Mouse (Mus musculus) myocyte (in vitro differentiated cells): ENCODE measurements at regions not wholly inside any gene's neighbourhood (a gene's known extent, or its start where the extent isn't known, plus 50 kb on each side); places are given as distances from the start of the nearest gene placed in this dataset.

Experiments used
- CEBPB ChIP-seq: IDR thresholded peaks from 2 replicates; pipeline ENCODE4 v1.6.1; 2011; ENCODE audit warnings: mild to moderate bottlenecking, moderate library complexity; ENCODE audit not compliant: poor library complexity, insufficient read depth, severe bottlenecking
- E2F4 ChIP-seq: IDR thresholded peaks from one replicate; pipeline ENCODE4 v1.6.1; 2011; ENCODE audit warnings: mild to moderate bottlenecking, control low read depth, moderate library complexity; ENCODE audit not compliant: insufficient read depth
- MAX ChIP-seq: IDR thresholded peaks from one replicate; pipeline ENCODE4 v1.6.1; 2011; ENCODE audit warnings: low read depth, mild to moderate bottlenecking, control low read depth
- MYOD1 ChIP-seq, 3 experiments: IDR thresholded peaks; one replicate each; pipeline ENCODE4 v1.6.1; 2011; ENCODE audit warnings: control low read depth in 2 of 3, low read depth in 2 of 3, mild to moderate bottlenecking in 2 of 3, moderate library complexity in 1 of 3; ENCODE audit not compliant: insufficient read length in 2 of 3, control insufficient read depth in 1 of 3
- MYOG ChIP-seq, 3 experiments: IDR thresholded peaks; one replicate each; pipeline ENCODE4 v1.6.1; 2011; ENCODE audit warnings: control low read depth in 2 of 3, low read depth in 2 of 3, mild to moderate bottlenecking in 2 of 3; ENCODE audit not compliant: insufficient read length in 2 of 3, control insufficient read depth in 1 of 3, insufficient read depth in 1 of 3
- POLR2A ChIP-seq: IDR thresholded peaks from one replicate; pipeline ENCODE4 v1.6.1; 2011; ENCODE audit warnings: low read depth, mild to moderate bottlenecking, control low read depth, moderate library complexity; ENCODE audit not compliant: insufficient read length
- POLR2AphosphoS2 ChIP-seq: IDR thresholded peaks from one replicate; pipeline ENCODE4 v1.6.1; 2011; ENCODE audit warnings: low read depth, control low read depth; ENCODE audit not compliant: insufficient read length
- SRF ChIP-seq: IDR thresholded peaks from one replicate; pipeline ENCODE4 v1.6.1; 2011; ENCODE audit warnings: low read depth; ENCODE audit not compliant: control insufficient read depth, insufficient read length
- TCF12 ChIP-seq: IDR thresholded peaks from one replicate; pipeline ENCODE4 v1.6.1; 2011; ENCODE audit warnings: mild to moderate bottlenecking, control low read depth; ENCODE audit not compliant: poor library complexity, insufficient read depth, severe bottlenecking
- TCF3 ChIP-seq: IDR thresholded peaks from one replicate; pipeline ENCODE4 v1.6.1; 2011; ENCODE audit warnings: low read depth, control low read depth; ENCODE audit not compliant: insufficient read length
- USF1 ChIP-seq: IDR thresholded peaks from one replicate; pipeline ENCODE4 v1.6.1; 2011; ENCODE audit warnings: low read depth, mild to moderate bottlenecking, control low read depth, moderate library complexity

- TF ChIP-seq POLR2A: no peak
- no peak for TF ChIP-seq E2F4
- TF ChIP-seq CEBPB: no peak
- TF ChIP-seq MAX: no peak
- no peak for TF ChIP-seq POLR2AphosphoS2
- TF ChIP-seq TCF12: no peak
- TF ChIP-seq MYOG (IDR thresholded peaks at IDR 0.05; ENCODE audit: control insufficient read depth in 1 of 3, insufficient read depth in 1 of 3, insufficient read length in 2 of 3, low read depth in 2 of 3): no peak
- TF ChIP-seq USF1: no peak
- no peak for TF ChIP-seq MYOD1 (IDR thresholded peaks at IDR 0.05; ENCODE audit: control insufficient read depth in 1 of 3, insufficient read length in 2 of 3, low read depth in 2 of 3)
- no peak for TF ChIP-seq SRF
- no peak for TF ChIP-seq TCF3
Observed at GRCm38 (mm10) chr5:4664488-4664887, 93.3 kb downstream of the Fzd1 start.
